Mouse (Mus musculus): ENCODE measurements around the gene Gpr156.

The Gpr156 gene

GRCm38 (mm10) chr16:37916138-37916817 is at the start of gene Gpr156:
Gpr156 (plus strand) TSS chr16:37916496.
- no peak for TF ChIP-seq GATA4 (IDR thresholded peaks at IDR 0.05; ENCODE audit: insufficient replicate concordance, low read length)

- TF ChIP-seq GATA4 (IDR thresholded peaks at IDR 0.05; ENCODE audit: insufficient replicate concordance, low read length) = no peak
These were observed 48.3 kb upstream of the Gpr156 start, which contains the start of gene Lrrc58 for GRCm38 (mm10) chr16:37867791-37868505. Lrrc58 (plus strand) TSS chr16:37868389.

- no peak for TF ChIP-seq GATA4 (IDR thresholded peaks at IDR 0.05; ENCODE audit: insufficient replicate concordance, low read length)
These were observed 47.5 kb upstream of the Gpr156 start for GRCm38 (mm10) chr16:37868506-37869469.

- no peak; the same call in 1 of the 2 replicates for TF ChIP-seq GATA4 (IDR thresholded peaks at IDR 0.05; ENCODE audit: insufficient replicate concordance, low read length)
These were observed 46.6 kb upstream of the Gpr156 start for GRCm38 (mm10) chr16:37869470-37870231.

GRCm38 (mm10) chr16:37871112-37871715 is 45.1 kb upstream of the Gpr156 start:
- TF ChIP-seq GATA4 (IDR thresholded peaks at IDR 0.05; ENCODE audit: insufficient replicate concordance, low read length) = no peak

- TF ChIP-seq GATA4 (IDR thresholded peaks at IDR 0.05; ENCODE audit: insufficient replicate concordance, low read length) = peak; percentile 8; the same call in 1 of the 2 replicates
These were observed 41.6 kb upstream of the Gpr156 start for GRCm38 (mm10) chr16:37874501-37875235.

- no peak for TF ChIP-seq GATA4 (IDR thresholded peaks at IDR 0.05; ENCODE audit: insufficient replicate concordance, low read length)
These were observed 38.9 kb upstream of the Gpr156 start for GRCm38 (mm10) chr16:37877406-37877805.

- TF ChIP-seq GATA4 (IDR thresholded peaks at IDR 0.05; ENCODE audit: insufficient replicate concordance, low read length) = no peak
These were observed 37.3 kb upstream of the Gpr156 start for GRCm38 (mm10) chr16:37878951-37879505.

- TF ChIP-seq GATA4 (IDR thresholded peaks at IDR 0.05; ENCODE audit: insufficient replicate concordance, low read length) = no peak
These were observed 36.4 kb upstream of the Gpr156 start for GRCm38 (mm10) chr16:37879750-37880419.

- TF ChIP-seq GATA4 (IDR thresholded peaks at IDR 0.05; ENCODE audit: insufficient replicate concordance, low read length) = no peak
These were observed 35.1 kb upstream of the Gpr156 start for GRCm38 (mm10) chr16:37881168-37881567.

GRCm38 (mm10) chr16:37888986-37889385 is 27.3 kb upstream of the Gpr156 start:
- no peak for TF ChIP-seq GATA4 (IDR thresholded peaks at IDR 0.05; ENCODE audit: insufficient replicate concordance, low read length)

- TF ChIP-seq GATA4 (IDR thresholded peaks at IDR 0.05; ENCODE audit: insufficient replicate concordance, low read length) = no peak
These were observed 23.6 kb upstream of the Gpr156 start for GRCm38 (mm10) chr16:37892667-37893066.

- no peak for TF ChIP-seq GATA4 (IDR thresholded peaks at IDR 0.05; ENCODE audit: insufficient replicate concordance, low read length)
These were observed 22.9 kb upstream of the Gpr156 start for GRCm38 (mm10) chr16:37893381-37893780.

Data from liver, adult (tissue).